Mouse (Mus musculus): Measurements from ENCODE around the gene Slc7a5. TPM values are rescaled to one million over a fixed set of nuclear protein-coding genes. Genes with fewer than 3 reads are reported as not detected.

Slc7a5 gene
- total RNA-seq, 1 experiment from 2014 or later, result 18.2 TPM

GRCm38 (mm10) chr8:121850018-121850417, 57.5 kb downstream of the Slc7a5 start:
- ATAC-seq (replicated peaks in 1 of 2; ENCODE audit: insufficient read depth in 1 of 2, low FRiP score in 2 of 2, low TSS enrichment in 1 of 2, low read depth in 1 of 2, poor library complexity in 2 of 2, severe bottlenecking in 2 of 2), result peak; percentile 56 to 72

- no peak for ATAC-seq (replicated peaks in 1 of 2; ENCODE audit: insufficient read depth in 1 of 2, low FRiP score in 2 of 2, low TSS enrichment in 1 of 2, low read depth in 1 of 2, poor library complexity in 2 of 2, severe bottlenecking in 2 of 2)
Observed at GRCm38 (mm10) chr8:121849303-121849702, 58.2 kb downstream of the Slc7a5 start.

GRCm38 (mm10) chr8:121848495-121848894, 59.0 kb downstream of the Slc7a5 start:
- peak; percentile 33 to 37; a peak in 2 of 4 replicates for ATAC-seq (replicated peaks in 1 of 2; ENCODE audit: insufficient read depth in 1 of 2, low FRiP score in 2 of 2, low TSS enrichment in 1 of 2, low read depth in 1 of 2, poor library complexity in 2 of 2, severe bottlenecking in 2 of 2)

- no peak for ATAC-seq (replicated peaks in 1 of 2; ENCODE audit: insufficient read depth in 1 of 2, low FRiP score in 2 of 2, low TSS enrichment in 1 of 2, low read depth in 1 of 2, poor library complexity in 2 of 2, severe bottlenecking in 2 of 2)
Observed at GRCm38 (mm10) chr8:121847987-121848386, 59.5 kb downstream of the Slc7a5 start.

- no peak for ATAC-seq (replicated peaks in 1 of 2; ENCODE audit: insufficient read depth in 1 of 2, low FRiP score in 2 of 2, low TSS enrichment in 1 of 2, low read depth in 1 of 2, poor library complexity in 2 of 2, severe bottlenecking in 2 of 2)
Observed at GRCm38 (mm10) chr8:121847261-121847822, 60.2 kb downstream of the Slc7a5 start.

GRCm38 (mm10) chr8:121846815-121847214, 60.7 kb downstream of the Slc7a5 start:
- no peak for ATAC-seq (replicated peaks in 1 of 2; ENCODE audit: insufficient read depth in 1 of 2, low FRiP score in 2 of 2, low TSS enrichment in 1 of 2, low read depth in 1 of 2, poor library complexity in 2 of 2, severe bottlenecking in 2 of 2)

GRCm38 (mm10) chr8:121844765-121845164, 62.7 kb downstream of the Slc7a5 start:
- no peak; a peak in 1 of 4 replicates for ATAC-seq (replicated peaks in 1 of 2; ENCODE audit: insufficient read depth in 1 of 2, low FRiP score in 2 of 2, low TSS enrichment in 1 of 2, low read depth in 1 of 2, poor library complexity in 2 of 2, severe bottlenecking in 2 of 2)

GRCm38 (mm10) chr8:121843184-121843733, 64.2 kb downstream of the Slc7a5 start:
- ATAC-seq (replicated peaks in 1 of 2; ENCODE audit: insufficient read depth in 1 of 2, low FRiP score in 2 of 2, low TSS enrichment in 1 of 2, low read depth in 1 of 2, poor library complexity in 2 of 2, severe bottlenecking in 2 of 2), result no peak

GRCm38 (mm10) chr8:121842064-121842955, 65.2 kb downstream of the Slc7a5 start:
- no peak for ATAC-seq (replicated peaks in 1 of 2; ENCODE audit: insufficient read depth in 1 of 2, low FRiP score in 2 of 2, low TSS enrichment in 1 of 2, low read depth in 1 of 2, poor library complexity in 2 of 2, severe bottlenecking in 2 of 2)

GRCm38 (mm10) chr8:121841242-121841641, 66.3 kb downstream of the Slc7a5 start:
- ATAC-seq (replicated peaks in 1 of 2; ENCODE audit: insufficient read depth in 1 of 2, low FRiP score in 2 of 2, low TSS enrichment in 1 of 2, low read depth in 1 of 2, poor library complexity in 2 of 2, severe bottlenecking in 2 of 2), result peak in 1 of 2 experiments; percentile 36; a peak in 1 of 4 replicates

GRCm38 (mm10) chr8:121832503-121832902, 75.0 kb downstream of the Slc7a5 start:
- peak; percentile 75 to 80; a peak in 2 of 4 replicates for ATAC-seq (replicated peaks in 1 of 2; ENCODE audit: insufficient read depth in 1 of 2, low FRiP score in 2 of 2, low TSS enrichment in 1 of 2, low read depth in 1 of 2, poor library complexity in 2 of 2, severe bottlenecking in 2 of 2)

- no peak for ATAC-seq (replicated peaks in 1 of 2; ENCODE audit: insufficient read depth in 1 of 2, low FRiP score in 2 of 2, low TSS enrichment in 1 of 2, low read depth in 1 of 2, poor library complexity in 2 of 2, severe bottlenecking in 2 of 2)
Observed at GRCm38 (mm10) chr8:121832061-121832460, 75.4 kb downstream of the Slc7a5 start.

Other genes with a start within 250 kb of the Slc7a5 start
- not detected in 2 replicates for gene Jph3, start 178.1 kb downstream of the Slc7a5 start, total RNA-seq (2017)
- gene Klhdc4, start 78.1 kb downstream of the Slc7a5 start, total RNA-seq (2017), result 25.7 and 32.3 TPM in 2 replicates
- not detected in 2 replicates for gene Car5a, start 37.2 kb upstream of the Slc7a5 start, total RNA-seq (2017)
- 19.8 and 25.3 TPM in 2 replicates for gene Banp, start 42.1 kb upstream of the Slc7a5 start, total RNA-seq (2017)

Measured in hematopoietic stem cell, adult 5-6 weeks (primary cell).